Mouse (Mus musculus) lung, postnatal 0 days (tissue): ENCODE data around the gene 4930548H24Rik.
A peak's percentile ranks its signal among the peaks of the same experiment; 100 is the strongest.

Source experiments
- CTCF ChIP-seq: IDR thresholded peaks from 2 replicates; pipeline ENCODE4 v1.5.1; 2016; ENCODE audit warnings: antibody characterized with exemption, mild to moderate bottlenecking
- EP300 ChIP-seq: IDR thresholded peaks from 2 replicates; pipeline ENCODE4 v1.6.1; 2016; ENCODE audit warnings: antibody characterized with exemption, mild to moderate bottlenecking, control low read depth

DNA sequence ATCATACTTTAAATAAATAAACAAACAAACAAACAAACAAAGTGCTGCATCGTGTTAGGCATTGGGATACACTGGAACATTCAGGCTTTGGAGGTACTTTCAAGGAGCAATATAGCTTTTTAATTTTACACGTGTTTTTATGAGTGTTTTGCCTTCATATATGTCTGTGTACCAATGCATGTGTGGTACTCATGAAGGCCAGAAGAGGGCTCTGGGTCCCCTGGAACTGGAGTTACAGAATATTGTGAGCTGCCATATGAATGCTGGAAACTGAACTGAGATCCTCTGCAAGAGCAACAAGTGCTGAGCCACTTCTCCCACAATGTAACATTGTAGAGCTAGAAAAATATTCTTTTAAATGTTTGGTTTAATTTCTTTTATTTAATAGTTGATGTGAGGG is 49.7 kb downstream of the 4930548H24Rik start:
- peak; percentile 27 for TF ChIP-seq CTCF
- no peak for TF ChIP-seq EP300
